Mouse (Mus musculus): ENCODE measurements around the gene Cxcl2. TPM values are rescaled to one million over a fixed set of nuclear protein-coding genes. Genes with fewer than 3 reads are reported as not detected.

The Cxcl2 gene
- polyA plus RNA-seq, 1 experiment, result 0.82 TPM

- no peaks in the 10 kb centered on the region for H3K9me3 ChIP-seq (ENCODE audit: control insufficient read depth, low read length)
- peaks cover 12% of the 10 kb centered on the region for H3K27me3 ChIP-seq (ENCODE audit: control insufficient read depth)
- H3K36me3 ChIP-seq (ENCODE audit: control insufficient read depth), result no peaks in the 10 kb centered on the region
- no peaks in the 10 kb centered on the region for H3K4me1 ChIP-seq (ENCODE audit: control insufficient read depth)
- peak within 1 kb of the TSS; percentile 52 for H3K4me3 ChIP-seq (replicated peaks)
- TF ChIP-seq GATA1 (IDR thresholded peaks at IDR 0.05; ENCODE audit: low read length), result no peak
- no peak for TF ChIP-seq TAL1 (IDR thresholded peaks at IDR 0.05; ENCODE audit: low read length)
These were observed 12.9 kb upstream of the Cxcl2 start, which contains the start of gene Cxcl1 for GRCm38 (mm10) chr5:90890519-90891463. Gene Cxcl1, plus strand, starts transcription at chr5:90891241.

- no peak for TF ChIP-seq TAL1 (IDR thresholded peaks at IDR 0.05; ENCODE audit: low read length)
- no peak for TF ChIP-seq GATA1 (IDR thresholded peaks at IDR 0.05; ENCODE audit: low read length)
- Histone ChIP-seq H3K27me3 (ENCODE audit: control insufficient read depth) (peaks cover 12% of the 10 kb centered on the region), H3K9me3 (ENCODE audit: control insufficient read depth, low read length) (no peaks in the 10 kb centered on the region), H3K36me3 (ENCODE audit: control insufficient read depth) (no peaks in the 10 kb centered on the region), H3K4me3 (replicated peaks) (peak overlapping the region; percentile 52), H3K4me1 (ENCODE audit: control insufficient read depth) (no peaks in the 10 kb centered on the region)
These were observed 12.2 kb upstream of the Cxcl2 start for GRCm38 (mm10) chr5:90891464-90891813.

- Histone ChIP-seq H3K36me3 (ENCODE audit: control insufficient read depth) (no peaks in the 10 kb centered on the region), H3K4me3 (replicated peaks) (no peak overlapping the region), H3K9me3 (ENCODE audit: control insufficient read depth, low read length) (no peaks in the 10 kb centered on the region), H3K4me1 (ENCODE audit: control insufficient read depth) (no peaks in the 10 kb centered on the region), H3K27me3 (ENCODE audit: control insufficient read depth) (peaks cover 12% of the 10 kb centered on the region)
- TF ChIP-seq GATA1 (IDR thresholded peaks at IDR 0.05; ENCODE audit: low read length) (no peak), TAL1 (IDR thresholded peaks at IDR 0.05; ENCODE audit: low read length) (no peak)
These were observed 9.4 kb upstream of the Cxcl2 start for GRCm38 (mm10) chr5:90894231-90894630.

GRCm38 (mm10) chr5:90897429-90897828 is 6.2 kb upstream of the Cxcl2 start:
- H3K27me3 ChIP-seq (ENCODE audit: control insufficient read depth), result no peaks in the 10 kb centered on the region
- H3K36me3 ChIP-seq (ENCODE audit: control insufficient read depth), result no peaks in the 10 kb centered on the region
- no peaks in the 10 kb centered on the region for H3K9me3 ChIP-seq (ENCODE audit: control insufficient read depth, low read length)
- no peak overlapping the region for H3K4me3 ChIP-seq (replicated peaks)
- TF ChIP-seq GATA1 (IDR thresholded peaks at IDR 0.05; ENCODE audit: low read length) (no peak), TAL1 (IDR thresholded peaks at IDR 0.05; ENCODE audit: low read length) (no peak)
- H3K4me1 ChIP-seq (ENCODE audit: control insufficient read depth), result no peaks in the 10 kb centered on the region

GRCm38 (mm10) chr5:90899308-90899707 is 4.4 kb upstream of the Cxcl2 start:
- TF ChIP-seq GATA1 (IDR thresholded peaks at IDR 0.05; ENCODE audit: low read length) (no peak), TAL1 (IDR thresholded peaks at IDR 0.05; ENCODE audit: low read length) (no peak)
- Histone ChIP-seq H3K9me3 (ENCODE audit: control insufficient read depth, low read length) (no peaks in the 10 kb centered on the region), H3K4me3 (replicated peaks) (no peak overlapping the region), H3K27me3 (ENCODE audit: control insufficient read depth) (peaks cover 11% of the 10 kb centered on the region), H3K4me1 (ENCODE audit: control insufficient read depth) (no peaks in the 10 kb centered on the region), H3K36me3 (ENCODE audit: control insufficient read depth) (no peaks in the 10 kb centered on the region)

DNA sequence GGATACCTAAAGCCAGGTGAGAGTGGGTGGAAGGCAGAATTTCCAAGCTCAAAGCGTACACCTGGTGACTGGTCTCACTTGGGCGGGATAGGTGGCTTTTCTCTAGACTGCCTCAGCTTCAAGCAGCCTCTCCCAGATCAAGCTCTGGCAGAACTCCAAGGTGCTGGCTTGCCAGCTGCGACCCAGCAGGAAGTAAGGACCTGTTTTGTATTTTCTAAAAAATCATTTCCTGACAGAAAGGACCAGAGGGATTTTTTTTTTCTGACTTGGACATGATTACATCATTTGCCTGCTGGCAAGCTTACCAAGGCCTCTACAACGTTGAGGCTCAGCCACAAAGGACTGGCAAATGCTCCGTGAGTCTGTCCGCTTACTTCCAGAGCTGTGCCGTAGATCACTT is 3.5 kb upstream of the Cxcl2 start:
- H3K9me3 ChIP-seq (ENCODE audit: control insufficient read depth, low read length), result no peaks in the 10 kb centered on the region
- TF ChIP-seq TAL1 (IDR thresholded peaks at IDR 0.05; ENCODE audit: low read length), result no peak
- no peak overlapping the region for H3K4me3 ChIP-seq (replicated peaks)
- peaks cover 14% of the 10 kb centered on the region for H3K27me3 ChIP-seq (ENCODE audit: control insufficient read depth)
- H3K36me3 ChIP-seq (ENCODE audit: control insufficient read depth), result no peaks in the 10 kb centered on the region
- H3K4me1 ChIP-seq (ENCODE audit: control insufficient read depth), result no peaks in the 10 kb centered on the region

GRCm38 (mm10) chr5:90900688-90901087 is 3.0 kb upstream of the Cxcl2 start:
- Histone ChIP-seq H3K4me1 (ENCODE audit: control insufficient read depth) (no peaks in the 10 kb centered on the region), H3K36me3 (ENCODE audit: control insufficient read depth) (no peaks in the 10 kb centered on the region), H3K27me3 (ENCODE audit: control insufficient read depth) (peaks cover 14% of the 10 kb centered on the region), H3K9me3 (ENCODE audit: control insufficient read depth, low read length) (no peaks in the 10 kb centered on the region), H3K4me3 (replicated peaks) (no peak overlapping the region)
- TF ChIP-seq TAL1 (IDR thresholded peaks at IDR 0.05; ENCODE audit: low read length), result no peak
- no peak for TF ChIP-seq GATA1 (IDR thresholded peaks at IDR 0.05; ENCODE audit: low read length)

DNA sequence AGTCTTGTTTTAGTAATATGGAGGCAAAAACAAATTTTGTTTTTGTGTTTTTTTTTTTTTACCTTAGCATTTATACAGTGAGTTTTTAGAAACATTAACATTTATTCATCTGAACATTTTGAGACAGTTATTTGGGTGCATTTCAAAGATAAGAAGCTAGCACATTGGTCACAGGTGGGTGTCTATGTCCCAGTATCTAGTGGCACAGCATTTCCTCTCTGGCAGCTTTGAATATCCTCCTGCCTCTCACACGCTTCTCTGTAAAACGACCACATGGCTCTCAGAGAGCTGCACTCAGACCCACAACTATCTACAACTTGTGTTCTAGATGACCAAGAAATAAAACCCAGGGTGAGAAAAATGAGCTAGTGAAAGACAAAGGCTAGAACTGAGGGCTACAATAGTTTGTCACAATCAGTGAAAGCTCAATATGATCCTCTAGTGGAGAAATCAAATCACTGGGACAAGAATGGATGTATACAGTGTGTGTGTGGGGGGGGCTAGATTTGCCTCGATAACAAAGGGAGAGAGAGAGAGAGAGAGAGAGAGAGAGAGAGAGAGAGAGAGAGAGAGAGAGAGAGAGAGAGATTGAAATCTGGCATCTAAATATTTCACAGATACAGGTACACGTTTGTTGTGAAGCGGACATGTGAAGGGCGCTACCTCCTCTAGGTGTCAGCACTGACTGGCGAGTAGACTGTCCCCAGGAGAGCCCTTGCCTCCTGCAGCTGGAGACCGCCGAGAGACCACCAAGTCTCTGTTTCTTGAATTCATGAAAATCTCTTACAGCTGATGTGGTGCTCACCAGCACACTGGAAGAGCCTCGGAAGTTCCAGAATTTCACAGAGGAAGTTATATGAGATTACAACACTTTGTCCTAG is 1.1 kb upstream of the Cxcl2 start:
- H3K36me3 ChIP-seq (ENCODE audit: control insufficient read depth), result no peaks in the 10 kb centered on the region
- peaks cover 14% of the 10 kb centered on the region for H3K27me3 ChIP-seq (ENCODE audit: control insufficient read depth)
- no peaks in the 10 kb centered on the region for H3K9me3 ChIP-seq (ENCODE audit: control insufficient read depth, low read length)
- H3K4me3 ChIP-seq (replicated peaks), result no peak overlapping the region
- H3K4me1 ChIP-seq (ENCODE audit: control insufficient read depth), result no peaks in the 10 kb centered on the region
- TF ChIP-seq TAL1 (IDR thresholded peaks at IDR 0.05; ENCODE audit: low read length) (no peak), GATA1 (IDR thresholded peaks at IDR 0.05; ENCODE audit: low read length) (no peak)

GRCm38 (mm10) chr5:90908983-90909382 is 5.3 kb downstream of the Cxcl2 start:
- no peaks in the 10 kb centered on the region for H3K4me1 ChIP-seq (ENCODE audit: control insufficient read depth)
- H3K9me3 ChIP-seq (ENCODE audit: control insufficient read depth, low read length), result no peaks in the 10 kb centered on the region
- peaks cover 6% of the 10 kb centered on the region for H3K27me3 ChIP-seq (ENCODE audit: control insufficient read depth)
- H3K36me3 ChIP-seq (ENCODE audit: control insufficient read depth), result no peaks in the 10 kb centered on the region
- no peak overlapping the region for H3K4me3 ChIP-seq (replicated peaks)
- TF ChIP-seq TAL1 (IDR thresholded peaks at IDR 0.05; ENCODE audit: low read length), result no peak
- no peak for TF ChIP-seq GATA1 (IDR thresholded peaks at IDR 0.05; ENCODE audit: low read length)
